Mouse (Mus musculus) stomach, embryonic 15.5 days (tissue): ENCODE measurements at regions not wholly inside any gene's neighbourhood (a gene's known extent, or its start where the extent isn't known, plus 50 kb on each side); places are given as distances from the start of the nearest gene placed in this dataset.
"Not testable (repeated sequence)": the region's sequence is repeated elsewhere in the genome, so short reads cannot be mapped to it uniquely, and the experiment has no call there.

Experiments
- ATAC-seq: fragments of 200-750 bp; cut with Nextera tagmentation; 2 replicates; pipeline ENCODE4 v1.8.0; 2017; ENCODE audit warnings: low read depth, moderate number of reproducible peaks, moderate TSS enrichment; ENCODE audit not compliant: insufficient read depth, low FRiP score
- H3K27ac ChIP-seq: fragments of 300-500 bp; sonication (generic); 2 replicates; pipeline ENCODE4 v1.5.1; 2015; ENCODE audit warnings: mild to moderate bottlenecking, inconsistent platforms
- H3K27me3 ChIP-seq: fragments of 300-500 bp; sonication (generic); replicated peaks from 2 replicates; pipeline ENCODE4 v1.6.1; 2015; ENCODE audit warnings: inconsistent platforms
- H3K36me3 ChIP-seq: fragments of 300-500 bp; sonication (generic); 2 replicates; pipeline ENCODE4 v1.6.1; 2015; ENCODE audit warnings: inconsistent platforms
- H3K4me1 ChIP-seq: fragments of 300-500 bp; sonication (generic); 2 replicates; pipeline ENCODE4 v1.6.1; 2015; ENCODE audit warnings: inconsistent platforms
- H3K4me2 ChIP-seq: fragments of 300-500 bp; sonication (generic); 2 replicates; pipeline ENCODE4 v1.6.1; 2015; ENCODE audit warnings: mild to moderate bottlenecking, inconsistent platforms
- H3K4me3 ChIP-seq: fragments of 300-500 bp; sonication (generic); replicated peaks from 2 replicates; pipeline ENCODE4 v1.5.1; 2015; ENCODE audit warnings: inconsistent platforms
- H3K9ac ChIP-seq: fragments of 300-500 bp; sonication (generic); 2 replicates; pipeline ENCODE4 v1.6.1; 2015; ENCODE audit warnings: inconsistent platforms
- H3K9me3 ChIP-seq: fragments of 300-500 bp; sonication (generic); 2 replicates; pipeline ENCODE4 v1.6.1; 2016; ENCODE audit warnings: inconsistent platforms
- WGBS: fragments of 180-500 bp; shearing (Covaris S2); methylation state at CpG from one replicate; pipeline ENCODE4 v1.1.7; 2015; 5-methylcytosine and 5-hydroxymethylcytosine counted together

DNA sequence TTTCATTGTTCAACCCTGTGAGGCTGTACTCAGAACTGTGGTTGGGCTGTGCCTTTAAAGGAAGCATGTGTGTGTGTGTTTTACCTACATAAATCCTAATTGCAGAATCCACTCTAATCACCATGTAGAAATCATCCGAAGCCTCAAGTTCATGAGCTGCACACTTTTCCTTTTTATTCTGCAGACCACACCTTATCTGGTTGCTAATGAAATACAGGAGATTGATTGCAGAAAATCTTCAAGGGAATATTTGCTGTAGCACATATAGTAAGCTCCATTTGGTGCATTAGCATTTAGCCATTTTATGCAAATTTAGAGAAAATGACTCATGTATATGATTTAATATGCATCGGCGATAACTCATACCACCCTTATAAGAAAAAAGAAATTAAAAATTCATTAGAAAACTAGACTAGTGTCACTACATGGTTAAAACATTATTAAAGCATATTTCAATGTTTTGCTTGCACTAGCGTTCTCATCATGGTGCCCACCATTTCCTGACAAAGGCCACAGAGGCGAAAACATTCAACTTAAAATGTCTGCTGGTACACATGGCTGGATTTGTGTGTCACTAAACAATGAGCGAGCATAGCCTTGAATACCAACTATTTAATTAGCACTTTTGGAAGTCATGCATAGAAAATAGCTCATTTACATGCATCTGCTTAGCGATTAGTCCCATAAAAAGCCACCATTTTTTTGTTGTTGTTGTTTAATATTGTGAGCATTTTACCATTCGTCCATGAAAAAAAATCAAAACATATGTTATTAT is 245.7 kb downstream of the Mef2c start:
- Histone ChIP-seq H3K4me3 (no peak overlapping the region), H3K4me2 (no peak overlapping the region), H3K27ac (no peak overlapping the region), H3K9me3 (no peaks in the 10 kb centered on the region), H3K9ac (no peak overlapping the region), H3K36me3 (no peaks in the 10 kb centered on the region), H3K27me3 (peaks cover 8% of the 10 kb centered on the region; the same call in 1 of the 2 replicates), H3K4me1 (no peaks in the 10 kb centered on the region)
- ATAC-seq, result no peak
- 74% methylated on average over 8 of the region's 8 CpGs for WGBS

DNA sequence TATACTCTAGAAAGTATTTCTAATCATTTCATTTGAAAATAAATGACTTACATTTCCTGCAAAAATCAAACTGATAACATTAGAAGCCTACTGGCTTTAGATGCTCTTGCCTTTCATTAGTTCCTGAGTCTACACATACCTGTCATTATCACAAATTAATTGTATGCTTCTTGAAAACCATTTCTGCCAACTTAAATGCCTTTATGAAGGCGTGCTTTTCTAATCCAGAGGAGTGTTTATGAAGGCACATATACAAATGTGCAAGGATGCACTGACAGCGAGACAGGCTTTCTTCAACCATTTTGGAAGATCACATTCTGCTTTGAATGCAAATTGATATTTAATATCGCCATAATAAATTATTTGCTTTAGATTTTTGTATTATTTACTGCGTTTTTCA is 246.6 kb downstream of the Mef2c start:
- Histone ChIP-seq H3K4me3 (no peak overlapping the region), H3K9ac (no peak overlapping the region), H3K9me3 (no peaks in the 10 kb centered on the region), H3K36me3 (no peaks in the 10 kb centered on the region), H3K4me2 (no peak overlapping the region), H3K4me1 (no peaks in the 10 kb centered on the region), H3K27ac (no peak overlapping the region), H3K27me3 (no peaks in the 10 kb centered on the region)
- no peak for ATAC-seq
- WGBS, result 58% methylated on average over 4 of the region's 4 CpGs

DNA sequence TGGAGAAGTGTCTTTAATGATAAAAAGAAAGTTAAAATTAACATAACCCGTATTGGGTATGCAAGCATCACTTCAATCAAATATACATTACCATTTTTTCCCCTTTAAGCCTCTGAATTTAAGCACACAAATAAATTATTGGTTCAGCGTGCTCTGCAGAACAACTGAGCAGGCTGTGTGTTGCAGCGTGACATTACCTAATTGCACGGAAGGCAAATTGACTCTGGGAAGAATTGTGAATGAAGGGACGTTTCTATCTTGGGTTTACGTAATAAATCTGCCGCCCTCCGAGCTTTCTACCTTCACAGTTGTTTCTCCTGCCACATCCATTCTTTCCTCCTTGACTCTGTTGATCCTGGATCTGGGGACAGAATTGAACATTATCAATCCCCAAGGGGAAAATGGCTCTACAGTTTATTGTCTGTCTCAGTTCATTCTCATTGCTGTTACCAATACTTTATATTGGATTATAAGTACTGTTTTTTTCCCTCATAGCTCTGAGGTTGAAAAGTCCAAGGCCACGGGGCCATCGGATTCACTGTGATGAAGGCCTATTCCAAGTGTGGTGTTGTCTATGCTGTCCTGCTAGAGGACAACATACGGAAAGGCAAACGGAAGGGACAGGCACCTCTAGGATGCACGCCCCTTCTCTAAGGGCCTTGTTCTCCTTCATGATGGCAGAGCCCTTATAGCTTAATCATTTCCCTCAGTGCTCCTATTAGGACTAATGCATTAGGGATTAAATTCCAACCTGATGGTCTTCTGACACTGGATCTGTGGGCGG is 256.7 kb downstream of the Mef2c start:
- H3K27ac ChIP-seq, result no peak overlapping the region
- no peaks in the 10 kb centered on the region for H3K9me3 ChIP-seq
- 78% methylated on average over 14 of the region's 14 CpGs for WGBS
- no peak for ATAC-seq
- no peaks in the 10 kb centered on the region for H3K36me3 ChIP-seq
- no peak overlapping the region for H3K9ac ChIP-seq
- no peak overlapping the region for H3K4me3 ChIP-seq
- H3K4me1 ChIP-seq, result no peaks in the 10 kb centered on the region
- H3K4me2 ChIP-seq, result no peak overlapping the region
- H3K27me3 ChIP-seq, result no peaks in the 10 kb centered on the region

DNA sequence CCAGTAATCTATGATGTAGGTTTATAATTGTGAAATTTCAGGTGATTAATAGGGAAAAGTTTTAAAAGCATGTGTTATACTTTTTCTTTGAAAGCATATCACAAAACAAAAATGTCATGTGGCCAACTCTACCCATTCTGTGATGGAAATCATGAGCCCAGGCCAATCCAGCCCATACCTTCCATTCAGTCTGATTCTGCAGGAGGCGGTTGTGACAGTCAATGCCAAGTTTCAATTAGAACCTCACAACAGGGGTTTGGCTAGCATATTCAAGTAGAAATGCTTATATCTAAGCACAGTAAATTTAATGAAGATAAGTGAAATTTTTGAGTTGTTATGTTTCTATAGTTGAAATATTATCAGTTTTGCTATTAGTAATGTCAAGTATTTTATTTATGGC is 258.6 kb downstream of the Mef2c start:
- no peak overlapping the region for H3K27ac ChIP-seq
- no peak overlapping the region for H3K4me2 ChIP-seq
- H3K36me3 ChIP-seq, result no peaks in the 10 kb centered on the region
- H3K4me3 ChIP-seq, result no peak overlapping the region
- H3K4me1 ChIP-seq, result no peaks in the 10 kb centered on the region
- H3K27me3 ChIP-seq, result no peaks in the 10 kb centered on the region
- no peaks in the 10 kb centered on the region for H3K9me3 ChIP-seq
- H3K9ac ChIP-seq, result no peak overlapping the region
- ATAC-seq, result no peak
- 98% methylated on average over 1 of the region's 1 CpGs for WGBS

DNA sequence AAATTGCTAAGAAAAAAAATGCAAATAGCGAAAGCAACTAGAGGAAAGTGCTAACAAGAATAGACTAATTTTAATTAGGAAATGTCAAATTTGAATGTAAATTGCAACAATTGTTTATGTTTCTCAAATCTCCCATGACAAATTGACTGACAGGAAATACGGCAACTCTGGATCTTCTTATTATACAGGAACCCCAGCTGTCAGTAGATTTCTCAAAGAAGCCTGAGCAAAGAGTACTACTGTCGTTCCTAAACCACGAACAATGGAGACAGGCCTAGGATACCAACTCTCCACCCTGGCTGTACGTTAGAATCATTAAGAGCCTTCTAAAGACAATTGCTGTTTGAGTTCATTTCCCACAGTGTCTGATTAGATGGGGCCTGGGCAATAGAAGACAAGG is 259.5 kb downstream of the Mef2c start:
- H3K36me3 ChIP-seq, H3K4me2 ChIP-seq, H3K9me3 ChIP-seq, H3K9ac ChIP-seq, ATAC-seq, H3K4me1 ChIP-seq, H3K4me3 ChIP-seq, H3K27me3 ChIP-seq, H3K27ac ChIP-seq: not testable (repeated sequence)
- 66% methylated on average over 5 of the region's 5 CpGs for WGBS

- H3K27ac ChIP-seq, result no peak overlapping the region
- no peak overlapping the region for H3K9ac ChIP-seq
- no peak for ATAC-seq
- no peaks in the 10 kb centered on the region for H3K27me3 ChIP-seq
- H3K4me2 ChIP-seq, result no peak overlapping the region
- H3K36me3 ChIP-seq, result no peaks in the 10 kb centered on the region
- H3K4me3 ChIP-seq, result no peak overlapping the region
- no peaks in the 10 kb centered on the region for H3K9me3 ChIP-seq
- no peaks in the 10 kb centered on the region for H3K4me1 ChIP-seq
Observed at GRCm38 (mm10) chr13:83785643-83786042, 281.8 kb downstream of the Mef2c start.

DNA sequence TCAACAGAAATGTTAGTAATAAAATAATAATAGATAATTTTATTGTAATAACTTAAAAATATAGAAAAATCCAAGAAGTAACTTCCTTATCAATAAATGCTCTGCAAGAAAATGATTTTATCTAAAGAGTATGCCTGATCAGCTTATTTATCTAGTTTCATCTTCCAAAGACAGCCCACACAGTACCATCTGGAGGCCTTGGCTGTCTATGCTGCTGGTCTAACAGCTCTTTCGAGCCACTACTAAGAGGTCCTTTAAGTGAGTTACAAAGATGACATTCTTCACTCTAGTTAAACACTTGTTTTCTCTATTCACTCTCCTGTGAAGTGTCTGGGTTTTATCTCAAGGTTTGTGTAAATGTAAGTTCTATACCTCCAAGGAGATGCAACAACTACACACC is 305.7 kb downstream of the Mef2c start:
- Histone ChIP-seq H3K27ac (no peak overlapping the region), H3K36me3 (no peaks in the 10 kb centered on the region), H3K4me2 (no peak overlapping the region), H3K4me1 (no peaks in the 10 kb centered on the region), H3K9ac (no peak overlapping the region), H3K4me3 (no peak overlapping the region), H3K27me3 (no peaks in the 10 kb centered on the region), H3K9me3 (no peaks in the 10 kb centered on the region)
- WGBS, result 76% methylated on average over 1 of the region's 1 CpGs
- no peak for ATAC-seq

- Histone ChIP-seq H3K27me3 (no peaks in the 10 kb centered on the region), H3K27ac (no peak overlapping the region), H3K9me3 (no peaks in the 10 kb centered on the region), H3K36me3 (no peaks in the 10 kb centered on the region), H3K9ac (no peak overlapping the region), H3K4me2 (no peak overlapping the region), H3K4me1 (no peaks in the 10 kb centered on the region), H3K4me3 (no peak overlapping the region)
- no peak for ATAC-seq
- 57% methylated on average over 4 of the region's 4 CpGs for WGBS
Observed at GRCm38 (mm10) chr13:83820291-83820690, 316.5 kb downstream of the Mef2c start.

- H3K4me3 ChIP-seq, result no peak overlapping the region
- no peak overlapping the region for H3K4me2 ChIP-seq
- H3K27me3 ChIP-seq, result no peaks in the 10 kb centered on the region
- no peak for ATAC-seq
- no peaks in the 10 kb centered on the region for H3K4me1 ChIP-seq
- H3K9me3 ChIP-seq, result no peaks in the 10 kb centered on the region
- no peak overlapping the region for H3K9ac ChIP-seq
- WGBS, result 65% methylated on average over 3 of the region's 3 CpGs
- H3K27ac ChIP-seq, result no peak overlapping the region
- no peaks in the 10 kb centered on the region for H3K36me3 ChIP-seq
Observed at GRCm38 (mm10) chr13:83820721-83821120, 316.9 kb downstream of the Mef2c start.

GRCm38 (mm10) chr13:83824926-83825325 is 321.1 kb downstream of the Mef2c start:
- no peak overlapping the region for H3K27ac ChIP-seq
- 78% methylated on average over 4 of the region's 4 CpGs for WGBS
- ATAC-seq, result no peak
- no peaks in the 10 kb centered on the region for H3K9me3 ChIP-seq
- no peak overlapping the region for H3K4me3 ChIP-seq
- H3K4me2 ChIP-seq, result no peak overlapping the region
- H3K9ac ChIP-seq, result no peak overlapping the region
- no peaks in the 10 kb centered on the region for H3K4me1 ChIP-seq
- H3K27me3 ChIP-seq, result no peaks in the 10 kb centered on the region
- no peaks in the 10 kb centered on the region for H3K36me3 ChIP-seq

- Histone ChIP-seq H3K36me3 (no peaks in the 10 kb centered on the region), H3K4me3 (no peak overlapping the region), H3K27ac (no peak overlapping the region), H3K27me3 (no peaks in the 10 kb centered on the region), H3K9me3 (no peaks in the 10 kb centered on the region), H3K4me1 (no peaks in the 10 kb centered on the region), H3K9ac (no peak overlapping the region), H3K4me2 (no peak overlapping the region)
- WGBS, result 85% methylated on average over 4 of the region's 4 CpGs
- ATAC-seq, result no peak
Observed at GRCm38 (mm10) chr13:83826841-83827463, 323.1 kb downstream of the Mef2c start.

DNA sequence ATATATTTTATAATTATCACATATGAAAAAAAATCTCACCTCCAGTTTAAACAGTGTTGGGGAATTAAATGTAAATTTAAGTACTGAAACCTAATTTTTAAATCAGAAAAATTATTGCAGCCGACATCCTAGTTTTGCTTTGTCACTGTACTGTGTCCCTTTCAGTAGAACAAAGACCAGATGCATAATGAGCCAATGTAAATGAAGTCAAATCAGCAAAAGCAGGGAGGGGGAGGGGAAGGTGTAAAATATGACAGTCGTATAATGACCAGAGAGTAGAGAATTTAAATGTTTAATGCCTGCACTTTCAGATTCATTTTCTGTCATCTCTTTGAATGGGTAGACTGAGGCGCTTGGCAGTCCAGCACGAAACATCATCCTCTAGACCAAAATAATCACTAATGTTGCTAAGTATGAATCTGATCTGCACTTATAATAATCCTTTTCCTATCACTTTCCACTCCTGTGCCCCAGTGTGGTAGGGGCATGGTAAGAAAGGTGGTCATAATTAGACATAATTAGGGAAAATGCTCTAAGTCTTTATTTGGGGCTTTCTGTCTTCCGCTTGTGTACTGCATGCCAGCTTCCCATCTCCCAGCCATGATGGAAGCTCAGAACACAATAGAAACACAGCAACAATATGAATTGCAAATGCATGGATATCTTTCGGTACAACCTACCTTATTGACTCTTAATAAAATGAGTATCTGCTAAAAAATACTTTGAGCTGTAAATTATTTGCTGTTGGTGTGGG is 356.0 kb upstream of the Tmem161b start:
- Histone ChIP-seq H3K9me3 (no peaks in the 10 kb centered on the region), H3K27ac (no peak overlapping the region), H3K9ac (no peak overlapping the region), H3K27me3 (no peaks in the 10 kb centered on the region), H3K4me2 (no peak overlapping the region), H3K4me1 (no peaks in the 10 kb centered on the region), H3K36me3 (no peaks in the 10 kb centered on the region), H3K4me3 (no peak overlapping the region)
- 86% methylated on average over 6 of the region's 6 CpGs for WGBS
- ATAC-seq, result no peak
